Mouse (Mus musculus) megakaryocyte, embryonic 14.5 days (primary cell): ENCODE measurements around the gene Fasn.
"Not testable (repeated sequence)": the region's sequence is repeated elsewhere in the genome, so short reads cannot be mapped to it uniquely, and the experiment has no call there.

ENCODE experiments used
- FLI1 ChIP-seq: IDR thresholded peaks from 2 replicates; pipeline ENCODE4 v1.6.1; 2012; ENCODE audit warnings: low read length, inconsistent platforms, mixed read lengths
- GATA1 ChIP-seq: IDR thresholded peaks from 3 replicates; pipeline ENCODE4 v1.6.1; 2012; ENCODE audit warnings: mixed read lengths, low read length, inconsistent platforms, borderline replicate concordance

GRCm38 (mm10) chr11:120762672-120763041, 61.7 kb downstream of the Fasn start, which contains the start of gene Hmga1b:
- TF ChIP-seq GATA1, FLI1: not testable (repeated sequence)
